Mouse (Mus musculus) myocyte (in vitro differentiated cells): ENCODE results near the gene S100a10.
A peak's percentile ranks its signal among the peaks of the same experiment; 100 is the strongest.

Source experiments
- CEBPB ChIP-seq: IDR thresholded peaks from 2 replicates; pipeline ENCODE4 v1.6.1; 2011; ENCODE audit warnings: mild to moderate bottlenecking, moderate library complexity; ENCODE audit not compliant: poor library complexity, insufficient read depth, severe bottlenecking
- E2F4 ChIP-seq: IDR thresholded peaks from one replicate; pipeline ENCODE4 v1.6.1; 2011; ENCODE audit warnings: mild to moderate bottlenecking, control low read depth, moderate library complexity; ENCODE audit not compliant: insufficient read depth
- MYOD1 ChIP-seq, 3 experiments: IDR thresholded peaks; one replicate each; pipeline ENCODE4 v1.6.1; 2011; ENCODE audit warnings: control low read depth in 2 of 3, low read depth in 2 of 3, mild to moderate bottlenecking in 2 of 3, moderate library complexity in 1 of 3; ENCODE audit not compliant: insufficient read length in 2 of 3, control insufficient read depth in 1 of 3
- MYOG ChIP-seq, 3 experiments: IDR thresholded peaks; one replicate each; pipeline ENCODE4 v1.6.1; 2011; ENCODE audit warnings: control low read depth in 2 of 3, low read depth in 2 of 3, mild to moderate bottlenecking in 2 of 3; ENCODE audit not compliant: insufficient read length in 2 of 3, control insufficient read depth in 1 of 3, insufficient read depth in 1 of 3
- POLR2A ChIP-seq: IDR thresholded peaks from one replicate; pipeline ENCODE4 v1.6.1; 2011; ENCODE audit warnings: low read depth, mild to moderate bottlenecking, control low read depth, moderate library complexity; ENCODE audit not compliant: insufficient read length
- POLR2AphosphoS2 ChIP-seq: IDR thresholded peaks from one replicate; pipeline ENCODE4 v1.6.1; 2011; ENCODE audit warnings: low read depth, control low read depth; ENCODE audit not compliant: insufficient read length
- TCF12 ChIP-seq: IDR thresholded peaks from one replicate; pipeline ENCODE4 v1.6.1; 2011; ENCODE audit warnings: mild to moderate bottlenecking, control low read depth; ENCODE audit not compliant: poor library complexity, insufficient read depth, severe bottlenecking
- TCF3 ChIP-seq: IDR thresholded peaks from one replicate; pipeline ENCODE4 v1.6.1; 2011; ENCODE audit warnings: low read depth, control low read depth; ENCODE audit not compliant: insufficient read length
- USF1 ChIP-seq: IDR thresholded peaks from one replicate; pipeline ENCODE4 v1.6.1; 2011; ENCODE audit warnings: low read depth, mild to moderate bottlenecking, control low read depth, moderate library complexity

- TF ChIP-seq TCF12 (no peak), POLR2A (peak; percentile 24), POLR2AphosphoS2 (peak; percentile 64), USF1 (no peak), CEBPB (no peak), MYOD1 (IDR thresholded peaks at IDR 0.05; ENCODE audit: control insufficient read depth in 1 of 3, insufficient read length in 2 of 3, low read depth in 2 of 3) (peak in 1 of 3 experiments; percentile 22), TCF3 (no peak), E2F4 (no peak), MYOG (IDR thresholded peaks at IDR 0.05; ENCODE audit: control insufficient read depth in 1 of 3, insufficient read depth in 1 of 3, insufficient read length in 2 of 3, low read depth in 2 of 3) (peak in 1 of 3 experiments; percentile 55)
Observed at GRCm38 (mm10) chr3:93555878-93556254, 986 bp downstream of the S100a10 start.
